In the genomic region with DNA sequence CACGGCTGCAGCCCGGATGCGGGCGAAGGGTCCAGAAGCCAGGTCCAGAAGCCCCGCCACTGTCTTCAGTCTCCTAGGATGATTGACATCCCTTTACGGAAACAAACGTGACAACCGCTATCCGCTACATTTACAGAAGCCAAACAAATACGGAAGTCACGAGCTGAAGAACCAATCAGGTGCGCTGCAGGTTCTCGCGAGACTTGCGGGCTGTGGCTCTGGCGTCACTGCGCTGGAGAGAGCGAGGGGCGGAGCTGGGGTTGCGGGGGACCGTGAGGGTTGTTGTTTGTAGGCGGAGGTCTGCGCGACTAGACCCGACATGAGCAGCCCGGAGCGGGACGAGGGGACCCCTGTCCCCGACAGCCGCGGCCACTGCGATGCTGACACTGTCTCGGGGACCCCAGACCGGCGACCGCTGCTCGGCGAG, we compare ENCODE assay signal across 8 mouse cellular contexts. TPM values are rescaled to one million over a fixed set of nuclear protein-coding genes. Genes with fewer than 3 reads are reported as not detected.
DNase-seq lines count a peak whose midpoint lies in the region; ATAC-seq lines count a peak whose summit lies in the region.

A gene (plus strand): TSS at position 229 of the 427 bp plus-strand sequence.

- no peaks in the 10 kb centered on the region for H3K27me3 ChIP-seq in hindbrain, embryonic 14.5 days (ENCODE audit: control insufficient read depth, insufficient read depth, low read length)

- peaks cover 21% of the 10 kb centered on the region for H3K4me1 ChIP-seq in hindbrain, embryonic 14.5 days (replicated peaks; ENCODE audit: control insufficient read depth, insufficient read depth, low read length)

- DNase-seq in R1 (ENCODE audit: low read depth, low spot score) = peak; percentile 99
- peak; percentile 98 to 99 for DNase-seq in cerebellum, postnatal 25 days
- DNase-seq in frontal cortex, postnatal 25 days (ENCODE audit: low spot score in 2 of 2) = peak; percentile 94 to 97
- DNase-seq in hindbrain, embryonic 14.5 days (ENCODE audit: low spot score) = peak; percentile 99
- peak; percentile 97 for DNase-seq in layer of hippocampus, postnatal 36 days
- peak; percentile 99 for DNase-seq in lung, postnatal 36 days
- peak; percentile 99 for DNase-seq in retina, postnatal 1 day
- peak; percentile 97 for DNase-seq in urinary bladder, adult 18-20 months (ENCODE audit: low spot score in 2 of 2)

- peak within 1 kb of the TSS; percentile 86 for H3K27ac ChIP-seq in hindbrain, embryonic 14.5 days

- H3K4me3 ChIP-seq in hindbrain, embryonic 14.5 days (replicated peaks; ENCODE audit: low read length) = peak within 1 kb of the TSS; percentile 88

- no peaks in the 10 kb centered on the region for H3K9me3 ChIP-seq in hindbrain, embryonic 14.5 days (ENCODE audit: control insufficient read depth, low read length)

- H3K4me2 ChIP-seq in hindbrain, embryonic 14.5 days (replicated peaks) = peak within 1 kb of the TSS; percentile 95

- WGBS in hindbrain, embryonic 14.5 days = under 1% methylated on average over 37 of the region's 38 CpGs

- ATAC-seq in hindbrain, embryonic 14.5 days (ENCODE audit: low FRiP score) = peak; percentile 99

- H3K36me3 ChIP-seq in hindbrain, embryonic 14.5 days (replicated peaks; ENCODE audit: control insufficient read depth, insufficient read depth) = 0 out of 2 replicates have a peak, but pooled peaks cover 8% of the 10 kb centered on the region

- H3K9ac ChIP-seq in hindbrain, embryonic 14.5 days = peak within 1 kb of the TSS; percentile 96

RNA-seq across cellular contexts. Expression of the gene that starts here (rescaled TPM):
- 103 and 116 TPM in 2 replicates for polyA plus RNA-seq in hindbrain, embryonic 14.5 days (2014; fragmentation: Nextera tagmentation; extraction: Ambion mirVana)
- total RNA-seq in layer of hippocampus, postnatal 36 days (2021) = 100 to 1,000 TPM; 151 to 170 TPM

Comparison
In these comparisons a context has a peak if more than half of its experiments do, and no peak if none do; other contexts are left out.
1. Peak in every context shown above with its lines: DNase-seq, ATAC-seq, H3K4me3 ChIP-seq and H3K27ac ChIP-seq.